Mouse (Mus musculus): Measurements from ENCODE around the gene Smyd3. TPM values are rescaled to one million over a fixed set of nuclear protein-coding genes. Genes with fewer than 3 reads are reported as not detected.

The Smyd3 gene
- 12.2 and 12.6 TPM in 2 replicates for polyA plus RNA-seq (2014; fragmentation: Nextera tagmentation; extraction: Ambion mirVana)

DNA sequence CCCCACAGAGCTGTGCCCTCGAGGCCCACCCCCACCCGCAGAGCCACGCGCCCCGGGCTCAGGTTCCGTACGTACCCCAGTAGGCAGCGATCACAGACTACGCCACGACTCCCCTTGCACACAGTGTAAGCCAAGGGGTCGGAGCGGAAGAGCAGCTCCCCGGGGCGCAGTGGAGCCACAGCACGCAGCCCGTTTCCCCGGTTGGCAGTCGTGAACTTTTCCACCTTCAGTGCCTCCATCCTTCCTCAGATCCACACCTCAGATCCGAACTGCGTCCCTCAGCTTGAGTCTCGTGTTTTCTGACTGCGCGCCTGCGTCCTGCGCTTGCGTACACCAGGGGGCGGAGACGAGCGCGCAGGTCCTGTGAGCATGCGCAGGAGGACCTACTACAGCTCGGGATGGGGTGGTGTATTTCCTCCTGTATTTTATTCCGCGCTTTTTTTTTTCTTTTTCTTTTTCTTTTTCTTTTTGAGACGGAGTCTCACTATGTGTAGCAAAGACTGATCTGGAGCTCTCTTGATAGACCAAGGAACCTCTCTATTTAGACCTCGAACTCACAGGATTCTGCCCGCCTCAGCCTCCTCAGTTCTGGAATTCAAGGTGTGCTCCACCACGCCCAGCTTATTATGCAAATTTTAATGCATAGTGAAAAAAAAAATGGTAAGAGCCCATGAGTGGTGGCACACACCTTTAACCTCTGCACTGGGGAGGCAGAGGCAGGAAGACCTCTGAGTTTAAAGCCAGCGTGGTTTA, at the start of gene Smyd3:
Smyd3 (minus strand) TSS at position 329 of the 753 bp plus-strand sequence.
- peak within 1 kb of the TSS; percentile 79 for H3K9ac ChIP-seq (ENCODE audit: low read depth, low read length)
- H3K4me3 ChIP-seq (ENCODE audit: low read depth, low read length), result peak within 1 kb of the TSS; percentile 88
- ATAC-seq (replicated peaks; ENCODE audit: insufficient number of reproducible peaks, low FRiP score, low TSS enrichment), result peak; percentile 85
- no peaks in the 10 kb centered on the region for H3K4me1 ChIP-seq (ENCODE audit: control insufficient read depth, insufficient read depth, low read length)
- H3K4me2 ChIP-seq, result peak within 1 kb of the TSS; percentile 99
- no peaks in the 10 kb centered on the region for H3K9me3 ChIP-seq (replicated peaks; ENCODE audit: control insufficient read depth, low read length)
- H3K27ac ChIP-seq (ENCODE audit: low read depth, low read length), result peak within 1 kb of the TSS; percentile 22; the same call in 1 of the 2 replicates
- 6% methylated on average over 39 of the region's 39 CpGs for WGBS (ENCODE audit: insufficient replicate concordance)
- H3K36me3 ChIP-seq (ENCODE audit: control insufficient read depth, insufficient read depth, low read length), result no peaks in the 10 kb centered on the region
- H3K27me3 ChIP-seq (ENCODE audit: control insufficient read depth, insufficient read depth, low read length), result no peaks in the 10 kb centered on the region

- H3K4me3 ChIP-seq (ENCODE audit: low read depth, low read length), result no peak overlapping the region
- peaks cover 21% of the 10 kb centered on the region for H3K4me1 ChIP-seq (ENCODE audit: control insufficient read depth, insufficient read depth, low read length)
- H3K36me3 ChIP-seq (ENCODE audit: control insufficient read depth, insufficient read depth, low read length), result no peaks in the 10 kb centered on the region
- H3K4me2 ChIP-seq, result no peak overlapping the region
- no peak for ATAC-seq (replicated peaks; ENCODE audit: insufficient number of reproducible peaks, low FRiP score, low TSS enrichment)
- 83% methylated on average over 7 of the region's 7 CpGs for WGBS (ENCODE audit: insufficient replicate concordance)
- no peak overlapping the region for H3K27ac ChIP-seq (ENCODE audit: low read depth, low read length)
- H3K9ac ChIP-seq (ENCODE audit: low read depth, low read length), result no peak overlapping the region
- H3K27me3 ChIP-seq (ENCODE audit: control insufficient read depth, insufficient read depth, low read length), result no peaks in the 10 kb centered on the region
- no peaks in the 10 kb centered on the region for H3K9me3 ChIP-seq (replicated peaks; ENCODE audit: control insufficient read depth, low read length)
Observed at GRCm38 (mm10) chr1:179567558-179567957, 49.7 kb upstream of the Smyd3 start.

GRCm38 (mm10) chr1:179563926-179564325, 46.1 kb upstream of the Smyd3 start:
- Histone ChIP-seq H3K9me3 (replicated peaks; ENCODE audit: control insufficient read depth, low read length) (no peaks in the 10 kb centered on the region), H3K27me3 (ENCODE audit: control insufficient read depth, insufficient read depth, low read length) (no peaks in the 10 kb centered on the region), H3K36me3 (ENCODE audit: control insufficient read depth, insufficient read depth, low read length) (no peaks in the 10 kb centered on the region), H3K4me3 (ENCODE audit: low read depth, low read length) (no peak overlapping the region), H3K4me1 (ENCODE audit: control insufficient read depth, insufficient read depth, low read length) (peaks cover 14% of the 10 kb centered on the region), H3K4me2 (no peak overlapping the region), H3K27ac (ENCODE audit: low read depth, low read length) (no peak overlapping the region), H3K9ac (ENCODE audit: low read depth, low read length) (no peak overlapping the region)
- no peak for ATAC-seq (replicated peaks; ENCODE audit: insufficient number of reproducible peaks, low FRiP score, low TSS enrichment)
- 82% methylated on average over 5 of the region's 5 CpGs for WGBS (ENCODE audit: insufficient replicate concordance)

DNA sequence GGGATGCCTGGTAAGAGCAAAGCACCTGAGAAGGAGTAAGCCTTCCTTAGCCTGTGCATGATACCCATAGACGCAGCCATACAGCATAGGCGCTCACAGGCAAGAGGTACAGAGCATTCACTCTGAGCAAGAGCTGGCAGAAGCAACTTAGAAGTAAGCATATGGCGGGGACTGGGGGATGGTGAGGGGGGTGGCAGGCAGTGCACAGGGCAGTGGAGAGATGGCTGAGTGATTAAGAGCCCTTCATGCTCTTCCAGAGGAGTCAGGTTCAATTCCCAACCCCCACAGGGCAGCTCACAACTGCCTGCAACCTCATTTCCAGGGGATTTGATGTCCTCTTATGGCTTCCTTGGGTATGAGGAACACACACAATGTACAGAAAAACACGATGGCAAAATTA, 45.4 kb upstream of the Smyd3 start:
- H3K9me3 ChIP-seq (replicated peaks; ENCODE audit: control insufficient read depth, low read length), result no peaks in the 10 kb centered on the region
- 83% methylated on average over 4 of the region's 4 CpGs for WGBS (ENCODE audit: insufficient replicate concordance)
- no peak for ATAC-seq (replicated peaks; ENCODE audit: insufficient number of reproducible peaks, low FRiP score, low TSS enrichment)
- H3K36me3 ChIP-seq (ENCODE audit: control insufficient read depth, insufficient read depth, low read length), result no peaks in the 10 kb centered on the region
- H3K4me2 ChIP-seq, result no peak overlapping the region
- H3K27ac ChIP-seq (ENCODE audit: low read depth, low read length), result no peak overlapping the region
- H3K4me1 ChIP-seq (ENCODE audit: control insufficient read depth, insufficient read depth, low read length), result peaks cover 7% of the 10 kb centered on the region
- H3K27me3 ChIP-seq (ENCODE audit: control insufficient read depth, insufficient read depth, low read length), result no peaks in the 10 kb centered on the region
- H3K4me3 ChIP-seq (ENCODE audit: low read depth, low read length), result no peak overlapping the region
- no peak overlapping the region for H3K9ac ChIP-seq (ENCODE audit: low read depth, low read length)

GRCm38 (mm10) chr1:179560845-179561430, 43.1 kb upstream of the Smyd3 start:
- 91% methylated on average over 6 of the region's 6 CpGs for WGBS (ENCODE audit: insufficient replicate concordance)
- no peaks in the 10 kb centered on the region for H3K27me3 ChIP-seq (ENCODE audit: control insufficient read depth, insufficient read depth, low read length)
- H3K9me3 ChIP-seq (replicated peaks; ENCODE audit: control insufficient read depth, low read length), result no peaks in the 10 kb centered on the region
- 0 out of 2 replicates have a peak, but pooled peaks cover 2% of the 10 kb centered on the region for H3K4me1 ChIP-seq (ENCODE audit: control insufficient read depth, insufficient read depth, low read length)
- no peaks in the 10 kb centered on the region for H3K36me3 ChIP-seq (ENCODE audit: control insufficient read depth, insufficient read depth, low read length)
- no peak overlapping the region for H3K4me2 ChIP-seq
- no peak overlapping the region for H3K4me3 ChIP-seq (ENCODE audit: low read depth, low read length)
- no peak overlapping the region for H3K27ac ChIP-seq (ENCODE audit: low read depth, low read length)
- no peak overlapping the region for H3K9ac ChIP-seq (ENCODE audit: low read depth, low read length)
- ATAC-seq (replicated peaks; ENCODE audit: insufficient number of reproducible peaks, low FRiP score, low TSS enrichment), result no peak

DNA sequence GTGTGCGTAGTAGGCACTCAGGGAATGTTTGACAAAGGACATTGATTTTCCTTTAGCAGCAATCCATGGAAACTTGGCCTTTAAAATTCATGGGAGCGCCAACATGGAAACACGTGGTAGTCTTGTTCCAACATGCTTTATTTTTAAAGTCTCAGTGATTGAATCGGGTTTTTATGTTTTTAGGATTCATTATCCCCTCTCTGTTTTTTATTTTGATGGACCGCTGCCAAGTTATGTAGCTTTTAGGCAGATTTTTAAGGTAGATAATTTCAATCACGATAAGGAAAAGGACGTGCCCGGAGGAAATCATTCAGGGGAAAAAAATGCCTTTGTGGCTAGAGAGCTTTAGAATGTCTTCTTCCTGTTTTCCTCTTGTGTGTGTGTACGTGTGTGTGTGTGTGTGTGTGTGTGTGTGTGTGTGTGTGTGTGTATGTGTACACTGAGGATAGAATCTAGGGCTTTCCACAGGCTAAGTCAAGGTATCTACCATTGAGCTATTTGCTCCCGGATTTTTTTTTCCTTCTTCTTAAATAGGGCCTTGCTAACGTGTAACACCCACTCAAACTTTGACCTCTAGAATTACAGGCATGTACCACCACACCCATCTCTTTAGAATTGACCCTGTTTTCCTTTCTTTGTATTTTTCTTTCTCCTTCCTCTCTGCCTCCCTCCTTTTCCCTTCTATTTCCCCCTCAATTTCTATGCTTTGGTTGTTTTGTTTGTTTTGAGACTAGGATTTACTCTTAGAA, 41.8 kb upstream of the Smyd3 start:
- no peak overlapping the region for H3K4me3 ChIP-seq (ENCODE audit: low read depth, low read length)
- no peaks in the 10 kb centered on the region for H3K9me3 ChIP-seq (replicated peaks; ENCODE audit: control insufficient read depth, low read length)
- no peaks in the 10 kb centered on the region for H3K27me3 ChIP-seq (ENCODE audit: control insufficient read depth, insufficient read depth, low read length)
- no peak overlapping the region for H3K4me2 ChIP-seq
- H3K36me3 ChIP-seq (ENCODE audit: control insufficient read depth, insufficient read depth, low read length), result no peaks in the 10 kb centered on the region
- H3K9ac ChIP-seq (ENCODE audit: low read depth, low read length), result no peak overlapping the region
- WGBS (ENCODE audit: insufficient replicate concordance), result 72% methylated on average over 11 of the region's 11 CpGs
- 0 out of 2 replicates have a peak, but pooled peaks cover 2% of the 10 kb centered on the region for H3K4me1 ChIP-seq (ENCODE audit: control insufficient read depth, insufficient read depth, low read length)
- no peak overlapping the region for H3K27ac ChIP-seq (ENCODE audit: low read depth, low read length)
- ATAC-seq (replicated peaks; ENCODE audit: insufficient number of reproducible peaks, low FRiP score, low TSS enrichment), result no peak

- 82% methylated on average over 3 of the region's 3 CpGs for WGBS (ENCODE audit: insufficient replicate concordance)
- no peak overlapping the region for H3K4me2 ChIP-seq
Observed at GRCm38 (mm10) chr1:179556921-179557320, 39.1 kb upstream of the Smyd3 start.

GRCm38 (mm10) chr1:179553949-179554347, 36.1 kb upstream of the Smyd3 start:
- no peaks in the 10 kb centered on the region for H3K36me3 ChIP-seq (ENCODE audit: control insufficient read depth, insufficient read depth, low read length)
- no peak overlapping the region for H3K9ac ChIP-seq (ENCODE audit: low read depth, low read length)
- no peak for ATAC-seq (replicated peaks; ENCODE audit: insufficient number of reproducible peaks, low FRiP score, low TSS enrichment)
- 81% methylated on average over 4 of the region's 4 CpGs for WGBS (ENCODE audit: insufficient replicate concordance)
- H3K27ac ChIP-seq (ENCODE audit: low read depth, low read length), result no peak overlapping the region
- H3K4me2 ChIP-seq, result no peak overlapping the region
- H3K4me1 ChIP-seq (ENCODE audit: control insufficient read depth, insufficient read depth, low read length), result peaks cover 5% of the 10 kb centered on the region
- H3K27me3 ChIP-seq (ENCODE audit: control insufficient read depth, insufficient read depth, low read length), result no peaks in the 10 kb centered on the region
- no peaks in the 10 kb centered on the region for H3K9me3 ChIP-seq (replicated peaks; ENCODE audit: control insufficient read depth, low read length)
- H3K4me3 ChIP-seq (ENCODE audit: low read depth, low read length), result no peak overlapping the region

More at GRCm38 (mm10) chr1:179556921-179557320, 39.1 kb upstream of the Smyd3 start:
- Histone ChIP-seq H3K4me1 (ENCODE audit: control insufficient read depth, insufficient read depth, low read length) (peaks cover 5% of the 10 kb centered on the region), H3K4me3 (ENCODE audit: low read depth, low read length) (no peak overlapping the region), H3K27me3 (ENCODE audit: control insufficient read depth, insufficient read depth, low read length) (no peaks in the 10 kb centered on the region), H3K27ac (ENCODE audit: low read depth, low read length) (no peak overlapping the region), H3K9me3 (replicated peaks; ENCODE audit: control insufficient read depth, low read length) (no peaks in the 10 kb centered on the region), H3K9ac (ENCODE audit: low read depth, low read length) (no peak overlapping the region), H3K36me3 (ENCODE audit: control insufficient read depth, insufficient read depth, low read length) (no peaks in the 10 kb centered on the region)
- no peak for ATAC-seq (replicated peaks; ENCODE audit: insufficient number of reproducible peaks, low FRiP score, low TSS enrichment)

All from heart, embryonic 11.5 days (tissue).